Mouse (Mus musculus) naive thymus-derived CD4-positive, alpha-beta T cell, adult 2 months (primary cell): ENCODE data around the gene Prpf6.

Experiments
- DNase-seq: peaks from one replicate; pipeline ENCODE4 v3.0.0-alpha.2; 2011; ENCODE audit warnings: low read depth

The Prpf6 gene

DNA sequence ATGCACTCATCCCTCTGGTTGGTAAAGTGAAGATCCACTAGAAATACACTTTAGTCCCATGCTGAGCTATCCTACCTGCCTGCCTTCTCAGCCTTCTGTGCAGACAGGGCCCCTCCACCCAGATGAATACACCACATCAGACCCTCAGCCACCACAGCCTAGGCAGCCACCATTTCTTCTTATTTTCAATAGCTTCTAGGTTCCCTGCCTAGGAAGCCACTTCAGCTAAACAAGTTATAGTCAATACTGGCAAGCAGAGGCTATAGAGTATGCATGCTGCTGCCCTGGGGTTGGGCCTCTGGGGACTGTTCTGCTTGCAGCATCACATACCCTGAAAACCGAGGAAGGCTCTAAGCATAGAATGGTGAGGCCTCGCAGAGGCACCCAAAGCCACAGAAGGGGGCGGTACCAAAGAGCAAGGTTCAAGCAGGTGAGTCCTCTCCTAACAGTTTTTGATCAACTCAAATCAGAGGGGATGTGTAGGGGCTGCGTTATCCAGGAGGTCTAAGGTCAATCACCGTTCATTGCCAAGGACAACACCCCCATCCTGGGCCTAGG is at the start of gene Prpf6:
Gene Prpf6 (plus strand): TSS at position 341 of the 558 bp plus-strand sequence.
- peak; percentile 67 for DNase-seq

DNA sequence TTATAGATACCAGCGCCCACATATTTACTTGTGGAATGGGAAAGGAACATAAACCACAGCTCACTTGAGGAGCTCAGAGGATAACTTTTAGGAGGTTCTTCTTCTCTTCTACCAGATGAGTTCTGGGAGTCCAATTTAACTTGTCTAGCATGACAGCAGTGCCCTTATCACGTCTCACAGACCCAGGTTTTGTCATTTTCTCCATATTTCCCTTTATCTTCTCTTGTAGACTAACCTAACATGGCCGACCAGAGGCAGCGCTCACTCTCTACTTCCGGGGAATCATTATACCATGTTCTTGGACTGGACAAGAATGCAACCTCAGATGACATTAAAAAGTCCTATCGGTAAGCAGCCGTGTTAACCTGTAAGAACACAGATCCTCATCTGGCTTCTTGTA is 45.5 kb upstream of the Prpf6 start:
- DNase-seq = no peak

DNA sequence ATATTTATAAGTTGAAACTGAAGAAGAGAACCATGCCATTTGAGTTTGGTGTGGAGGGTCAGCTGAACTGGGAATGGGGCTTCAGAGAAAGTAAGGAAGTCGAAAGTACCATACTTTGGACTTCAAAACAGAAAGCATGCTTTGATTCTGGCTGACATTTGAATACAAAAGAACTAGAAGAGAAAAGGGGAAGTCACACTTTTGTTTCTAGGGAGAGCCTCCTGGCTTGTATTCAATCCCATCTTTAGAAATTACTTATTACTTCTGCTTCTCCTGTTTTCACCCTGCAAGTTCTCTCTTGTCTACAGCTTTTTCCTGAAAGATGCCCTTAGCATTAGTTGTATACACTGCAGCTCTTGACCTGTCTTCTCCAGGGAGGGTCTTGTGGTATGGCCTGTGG is 43.4 kb upstream of the Prpf6 start:
- DNase-seq = no peak

DNA sequence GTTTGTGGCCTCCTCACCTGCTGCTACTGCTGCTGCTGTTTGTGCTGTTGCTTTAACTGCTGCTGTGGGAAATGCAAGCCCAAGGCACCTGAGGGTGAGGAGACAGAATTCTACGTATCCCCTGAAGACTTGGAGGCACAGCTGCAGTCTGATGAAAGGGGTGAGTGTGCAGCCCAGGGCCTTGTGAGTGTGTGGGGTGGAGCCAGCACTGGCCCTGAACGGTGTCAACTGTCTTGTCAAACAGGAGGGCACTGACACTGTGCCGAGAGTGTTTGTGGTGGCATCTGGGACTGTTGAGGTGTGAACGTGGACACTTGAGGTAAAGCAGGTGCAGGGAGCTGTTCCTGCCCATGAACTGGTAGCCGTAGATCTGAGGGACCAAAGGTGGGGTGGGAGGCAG is 43.0 kb upstream of the Prpf6 start:
- no peak for DNase-seq

- DNase-seq = no peak
Measured at GRCm38 (mm10) chr2:181550233-181550632, 41.4 kb upstream of the Prpf6 start.

DNA sequence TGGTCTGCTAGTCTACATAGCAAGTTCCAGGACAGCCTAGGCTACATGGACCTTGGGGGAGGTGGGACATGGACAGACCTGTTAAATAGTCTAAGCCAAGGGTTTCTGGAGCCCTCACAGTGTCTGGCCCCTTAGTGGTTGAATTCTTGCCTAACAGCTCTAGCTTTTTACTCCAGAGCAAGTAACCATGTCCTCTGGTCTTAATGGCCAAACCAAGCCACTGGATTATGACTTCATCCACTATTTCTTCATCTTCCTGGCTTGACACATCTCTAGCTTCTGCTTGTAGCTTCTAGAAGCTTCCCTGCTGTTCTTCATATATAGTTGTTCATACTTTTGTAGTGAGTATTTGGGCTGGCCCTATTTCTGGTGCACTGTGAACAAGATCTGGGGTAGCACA is 37.9 kb upstream of the Prpf6 start:
- DNase-seq = no peak

- DNase-seq = no peak
Measured at GRCm38 (mm10) chr2:181567338-181567737, 24.3 kb upstream of the Prpf6 start.

DNA sequence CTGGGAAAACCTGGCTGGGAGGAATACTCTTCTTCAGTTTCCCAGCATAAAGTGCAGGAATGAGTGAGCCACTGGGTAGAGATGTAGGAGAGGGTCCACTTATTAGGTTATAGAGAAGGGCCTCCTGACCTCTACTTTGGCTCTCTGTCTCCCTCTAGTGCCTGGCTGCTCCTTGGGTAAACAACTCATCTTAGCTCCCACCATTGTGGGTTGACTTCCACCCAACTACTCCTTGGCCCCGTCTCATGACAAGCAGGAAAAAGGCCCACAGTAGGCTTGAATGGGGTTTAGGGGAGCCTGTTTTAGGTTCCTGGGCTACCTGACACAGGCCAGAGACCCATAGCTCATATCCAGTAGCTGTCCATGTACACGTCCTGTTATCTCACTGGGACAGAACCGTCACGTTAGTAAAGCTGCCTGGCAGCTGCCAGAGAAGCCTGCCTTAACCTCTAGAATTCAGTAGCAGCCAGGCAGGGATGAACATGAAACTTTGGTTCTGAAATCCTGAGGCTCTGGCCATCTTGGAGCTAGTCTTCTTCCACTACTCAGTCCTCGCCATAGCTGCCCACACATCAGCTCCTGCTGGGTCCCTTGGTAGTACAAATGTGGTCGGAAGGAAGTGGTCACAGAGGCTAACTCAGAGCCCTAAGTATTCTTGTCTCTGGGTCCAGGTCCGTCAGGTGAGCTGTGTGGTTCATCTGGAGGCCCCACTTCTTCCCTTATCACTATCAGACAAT is 23.2 kb upstream of the Prpf6 start:
- peak; percentile 69 for DNase-seq

DNA sequence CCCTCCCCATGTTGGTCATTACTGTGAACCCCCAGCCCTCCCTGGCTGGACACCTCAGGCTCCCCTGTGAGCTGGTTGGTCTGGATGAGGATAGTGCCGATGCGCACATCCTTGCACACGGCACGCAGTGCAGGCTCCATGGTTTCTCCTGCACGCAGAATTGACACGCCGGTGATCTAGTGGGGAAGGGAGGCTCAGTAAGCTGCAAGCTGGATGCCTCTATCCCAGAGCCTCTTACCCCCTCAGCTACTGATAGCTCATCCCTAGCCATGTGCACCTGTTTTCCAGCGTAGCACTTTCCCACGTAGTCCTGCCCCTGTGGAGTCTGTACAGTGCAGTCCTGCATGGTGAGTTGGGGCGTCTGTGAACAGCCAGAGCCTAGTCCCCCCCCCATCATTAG is 21.8 kb upstream of the Prpf6 start:
- DNase-seq = no peak

DNA sequence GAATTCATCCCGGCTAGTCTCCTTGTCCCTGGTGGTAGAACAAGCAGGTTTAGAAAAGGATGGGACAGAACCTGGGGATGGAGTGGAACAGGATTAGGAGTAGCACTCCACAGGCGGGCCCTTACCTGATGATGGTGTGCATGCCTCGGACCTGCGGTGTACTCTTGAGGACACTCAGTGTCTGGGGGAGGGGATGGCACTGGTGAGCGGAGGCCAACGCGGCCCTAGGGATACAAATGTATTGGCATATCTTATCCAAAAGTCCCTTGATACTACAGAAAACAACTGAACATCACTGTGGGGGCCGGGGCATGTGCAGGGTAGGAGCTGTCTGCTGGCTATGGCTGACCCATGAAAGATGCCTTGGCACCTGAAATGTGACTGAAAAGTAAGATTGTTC is 21.3 kb upstream of the Prpf6 start:
- DNase-seq = no peak

- no peak for DNase-seq
Measured at GRCm38 (mm10) chr2:181570921-181571595, 20.6 kb upstream of the Prpf6 start.

DNA sequence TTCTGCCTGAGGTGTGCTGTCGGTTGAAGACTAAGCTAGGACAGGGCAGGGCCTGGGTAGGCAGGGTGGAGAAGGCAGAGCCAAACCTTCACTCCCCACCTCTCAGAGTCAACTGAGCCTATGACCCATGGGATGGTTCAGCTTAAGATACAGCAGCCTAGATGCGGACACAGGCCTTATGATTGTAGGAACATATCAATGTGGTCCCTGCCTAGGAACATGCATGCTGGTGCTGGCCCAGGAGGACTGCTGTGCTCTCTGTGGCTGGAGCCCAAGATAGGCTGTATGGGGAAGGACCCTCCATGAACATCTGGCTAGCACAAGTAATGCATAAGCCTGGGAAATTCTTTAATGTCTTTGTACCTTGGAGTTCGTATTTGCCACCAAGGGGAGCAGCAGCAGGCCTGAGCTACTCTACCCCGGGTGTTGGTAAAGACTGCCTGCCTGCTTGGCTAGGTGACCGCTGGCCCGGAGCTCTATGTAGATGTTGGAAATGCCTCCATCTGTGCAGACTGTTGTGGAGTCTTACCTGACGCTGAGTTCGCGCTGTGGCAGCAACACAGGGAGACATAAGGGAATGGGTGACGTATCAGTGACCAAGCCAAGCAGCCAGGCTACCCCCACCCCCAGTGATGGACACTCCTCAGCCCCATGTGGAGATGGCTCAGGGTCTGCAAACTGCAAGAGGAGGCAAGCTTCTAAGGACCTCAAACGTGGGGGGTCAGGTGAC is 19.6 kb upstream of the Prpf6 start:
- no peak for DNase-seq

DNA sequence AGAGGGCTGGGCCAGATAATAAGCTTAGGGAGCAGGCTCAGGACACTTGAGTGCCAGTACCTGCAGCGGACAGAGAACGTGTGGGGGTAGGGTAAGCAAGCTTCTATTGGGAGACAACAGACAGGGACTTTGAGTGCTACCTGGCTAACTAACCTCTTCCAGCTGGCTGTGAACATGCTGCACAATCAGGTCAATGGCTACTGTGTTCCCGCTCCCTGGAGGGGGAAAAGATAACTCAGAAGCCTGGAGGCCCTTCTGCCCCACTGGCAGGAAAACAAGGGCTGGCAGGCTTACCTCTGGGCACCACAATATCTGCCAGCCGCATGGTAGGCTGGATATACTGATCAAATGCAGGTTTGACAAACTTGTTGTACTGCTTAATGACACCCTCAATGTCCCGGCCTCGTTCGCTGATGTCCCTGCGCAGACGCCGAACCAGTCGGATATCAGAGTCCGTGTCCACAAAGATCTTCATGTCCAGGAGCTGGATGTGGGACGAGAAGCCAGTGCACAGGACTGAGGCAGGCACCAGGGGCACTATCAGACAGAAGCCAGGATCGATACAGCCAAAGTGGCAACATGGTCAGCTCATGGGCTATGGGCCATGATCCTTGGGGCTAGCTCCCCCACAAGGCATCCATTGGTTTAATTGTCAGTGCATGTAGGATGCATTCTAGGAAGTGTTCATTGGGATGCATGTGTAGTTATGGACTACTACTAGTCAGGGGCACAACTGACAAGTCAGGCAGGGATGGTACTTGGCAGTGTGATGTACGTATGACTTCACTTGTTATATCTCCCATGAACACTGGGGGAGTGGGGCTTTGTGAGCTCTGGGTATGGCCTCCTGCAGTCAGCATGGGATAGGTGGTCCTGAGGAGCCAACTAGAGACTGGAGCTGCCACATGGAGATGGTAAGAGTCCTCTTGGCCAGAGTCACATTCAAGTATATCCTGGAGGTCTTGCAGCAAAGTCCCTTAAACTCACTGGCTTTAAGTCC is 18.4 kb upstream of the Prpf6 start:
- no peak for DNase-seq

DNA sequence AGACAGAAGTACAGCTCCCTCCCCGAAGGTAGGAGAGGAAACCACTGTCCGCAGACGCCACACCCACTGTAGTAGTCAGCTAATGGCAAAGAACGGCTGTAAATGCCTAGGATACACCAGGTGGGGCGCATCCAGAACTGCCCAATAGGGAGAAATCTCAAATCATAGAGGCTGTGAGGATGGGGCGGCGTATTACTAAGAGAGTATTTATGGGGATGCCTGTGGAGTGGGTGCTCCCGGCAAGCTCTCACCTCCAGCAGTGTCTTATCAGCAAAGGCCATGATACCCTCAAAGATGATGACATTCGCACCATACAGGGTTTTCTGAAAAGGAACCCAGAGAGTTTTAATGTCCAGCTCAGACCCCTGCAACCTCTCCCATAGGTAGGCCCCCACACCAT is 17.7 kb upstream of the Prpf6 start:
- DNase-seq = no peak

- DNase-seq = no peak
Measured at GRCm38 (mm10) chr2:181574921-181575545, 16.6 kb upstream of the Prpf6 start.

DNA sequence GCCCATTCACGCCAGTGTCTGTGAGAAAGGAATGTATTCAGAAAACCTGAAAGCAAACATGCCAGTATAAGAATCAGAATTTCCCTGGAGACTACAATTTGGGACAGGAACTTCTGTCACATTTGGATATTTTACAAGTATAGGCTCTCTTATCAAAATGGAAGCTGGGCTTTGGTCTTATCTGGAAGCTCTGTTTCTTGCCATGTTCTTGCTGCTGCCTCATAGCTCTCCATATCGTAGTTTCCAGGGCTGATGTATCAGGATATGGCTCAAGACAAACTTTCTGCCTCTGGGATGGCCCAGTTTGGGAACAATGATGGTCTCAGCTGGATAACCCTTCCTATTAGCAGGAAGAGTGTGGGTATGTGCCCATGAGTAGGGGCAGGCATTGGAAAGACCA is 15.1 kb upstream of the Prpf6 start:
- DNase-seq = no peak

GRCm38 (mm10) chr2:181577126-181577525 is 14.5 kb upstream of the Prpf6 start:
- no peak for DNase-seq

DNA sequence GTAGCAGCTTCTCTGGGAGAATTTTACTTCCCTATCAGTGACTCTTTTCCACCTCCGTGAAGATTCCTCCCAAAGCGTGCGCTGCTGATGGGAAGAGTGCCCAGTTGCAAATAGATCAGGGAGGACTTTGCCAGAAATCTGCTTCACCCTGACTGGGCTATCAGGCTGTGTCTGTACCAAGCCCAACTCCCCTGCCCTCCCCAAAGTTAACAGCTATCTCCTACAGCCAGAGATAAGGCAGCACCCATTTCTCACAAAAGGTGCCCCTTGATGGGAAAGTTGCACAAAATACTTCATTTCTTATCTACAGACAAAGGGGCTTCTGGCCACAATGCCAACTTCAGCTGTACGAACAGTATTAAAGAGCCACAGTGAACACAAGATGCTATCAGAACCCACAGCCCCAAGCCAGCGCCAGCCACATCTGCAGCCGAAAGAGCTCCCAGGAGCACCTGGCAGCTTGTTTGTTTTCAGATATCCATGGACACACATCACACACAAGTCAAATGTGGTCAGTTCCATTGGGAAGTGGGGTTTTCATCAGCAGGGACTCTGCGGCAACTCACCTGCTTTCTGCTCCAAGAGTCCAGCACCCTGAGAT is 13.6 kb upstream of the Prpf6 start:
- no peak for DNase-seq

DNA sequence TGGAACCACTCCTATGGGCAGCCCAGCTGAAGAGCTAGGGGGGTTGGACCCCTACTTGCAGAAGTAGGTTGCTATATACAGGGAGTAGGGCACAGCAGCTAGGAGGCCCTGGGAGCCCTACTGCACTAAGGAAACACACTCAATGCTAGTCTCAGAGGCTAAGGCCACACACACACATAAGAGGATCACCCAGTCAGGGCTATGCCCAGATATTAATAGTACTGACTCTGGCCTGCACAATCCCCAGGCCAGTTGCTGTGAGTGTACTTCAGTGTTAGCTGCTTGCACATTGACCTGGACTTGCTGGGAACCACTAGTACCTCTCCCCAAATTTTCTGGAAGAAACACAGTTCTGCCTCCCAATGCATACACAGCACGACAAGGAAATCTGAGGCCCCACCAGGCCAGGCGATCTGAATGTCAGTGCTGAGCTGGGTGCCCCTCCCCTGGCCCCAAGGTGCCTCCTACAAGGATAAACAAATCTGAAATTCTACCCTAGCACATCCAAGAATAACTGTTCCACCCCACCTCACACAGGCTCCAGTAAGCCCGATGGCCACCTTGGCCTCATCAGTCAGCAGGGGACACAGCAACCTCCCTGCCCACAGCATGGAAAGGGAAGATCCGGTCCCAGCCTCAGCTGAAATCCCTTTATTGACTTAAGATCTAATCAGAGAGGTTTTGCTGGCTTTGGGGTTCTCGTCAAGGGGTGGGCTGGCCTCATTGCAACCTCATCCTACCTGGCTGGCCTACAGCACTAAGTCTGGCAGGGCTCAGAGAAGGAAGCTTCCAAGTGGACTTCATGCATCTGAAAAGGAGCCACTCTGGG is 12.7 kb upstream of the Prpf6 start:
- no peak for DNase-seq

DNA sequence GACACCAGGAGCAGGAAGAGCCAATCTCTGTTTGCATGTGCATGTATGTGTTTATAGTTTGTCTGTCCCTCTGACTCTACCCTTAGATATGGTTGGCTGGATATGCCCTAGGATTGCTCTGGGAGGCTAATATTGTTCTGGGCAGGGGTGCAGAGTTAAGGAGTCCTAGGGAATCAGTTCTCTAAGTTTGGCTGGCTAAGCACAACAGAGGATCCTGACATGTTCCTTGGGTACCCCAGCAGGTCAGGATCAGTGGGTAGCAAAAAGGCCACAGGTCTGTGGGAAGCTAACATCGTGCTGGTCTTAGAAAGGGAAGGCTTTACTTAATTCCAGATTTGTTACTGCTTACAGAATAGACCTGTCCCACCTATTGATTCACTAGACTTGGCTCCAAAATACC is 12.0 kb upstream of the Prpf6 start:
- DNase-seq = no peak
